Comparison of ENCODE assay signal across 46 mouse cellular contexts in the genomic region with DNA sequence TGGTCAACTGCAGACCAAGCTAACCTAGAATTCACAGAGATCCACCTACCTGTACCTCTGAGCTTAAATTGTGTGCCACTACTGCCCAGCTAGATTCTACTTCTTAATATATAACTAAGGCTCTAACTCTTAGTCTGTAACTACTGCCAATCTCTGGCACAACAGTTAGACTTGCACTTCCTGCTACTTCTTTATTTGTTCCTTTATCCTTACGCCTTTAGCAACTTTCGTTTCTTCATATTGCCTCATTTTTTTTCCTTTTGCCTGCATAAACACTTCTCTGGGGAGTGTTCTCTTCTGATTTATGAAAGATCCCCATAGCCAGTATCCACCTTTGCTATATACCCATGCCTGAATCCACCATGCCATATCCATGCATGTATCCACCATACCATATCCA. TPM values are rescaled to one million over a fixed set of nuclear protein-coding genes. Genes with fewer than 3 reads are reported as not detected.
"Had no signal": no experiment of that assay in that cellular context is flagged by ENCODE, and none has a peak within 500 bp of the region (broad histone marks: within the 10 kb centered on the region; RNA-seq: fewer than 3 reads in every experiment).

No protein-coding gene starts in this region.

- H3K9ac ChIP-seq: limb, embryonic 12.5 days; limb, embryonic 13.5 days; limb, embryonic 15.5 days; liver, embryonic 12.5 days; liver, embryonic 13.5 days; liver, embryonic 14.5 days; liver, embryonic 15.5 days; lung, embryonic 14.5 days; lung, embryonic 15.5 days; midbrain, embryonic 12.5 days; midbrain, embryonic 13.5 days; midbrain, embryonic 15.5 days; neural tube, embryonic 12.5 days had no signal

- H3K27me3 ChIP-seq: limb, embryonic 12.5 days; limb, embryonic 13.5 days; limb, embryonic 15.5 days; liver, embryonic 12.5 days; liver, embryonic 13.5 days; liver, embryonic 15.5 days; lung, embryonic 15.5 days; megakaryocyte, embryonic 14.5 days; midbrain, embryonic 12.5 days; midbrain, embryonic 13.5 days; midbrain, embryonic 15.5 days; neural tube, embryonic 12.5 days had no signal

- H3K4me1 ChIP-seq: limb, embryonic 10.5 days; limb, embryonic 12.5 days; limb, embryonic 13.5 days; limb, embryonic 15.5 days; liver, embryonic 12.5 days; liver, embryonic 13.5 days; liver, embryonic 15.5 days; megakaryocyte, embryonic 14.5 days; midbrain, embryonic 10.5 days; midbrain, embryonic 12.5 days; midbrain, embryonic 13.5 days; midbrain, embryonic 15.5 days; neural tube, embryonic 12.5 days had no signal

- DNase-seq: left cerebral cortex, postnatal 4 days; liver; liver, embryonic 13.5 days; lung, adult 18-20 months; lung, adult 2 months; lung, embryonic 14.5 days; lung, postnatal 10 days; lung, postnatal 14 days; lung, postnatal 36 days; lung, postnatal 4 days; midbrain, embryonic 14.5 days had no signal

- H3K36me3 ChIP-seq: limb, embryonic 10.5 days; limb, embryonic 12.5 days; limb, embryonic 13.5 days; limb, embryonic 15.5 days; liver, embryonic 12.5 days; liver, embryonic 13.5 days; liver, embryonic 15.5 days; lung, embryonic 15.5 days; midbrain, embryonic 10.5 days; midbrain, embryonic 12.5 days; midbrain, embryonic 13.5 days; midbrain, embryonic 15.5 days; neural tube, embryonic 12.5 days had no signal

- ATAC-seq: liver, embryonic 12.5 days; lung, postnatal 0 days; midbrain, embryonic 13.5 days; midbrain, embryonic 15.5 days; midbrain, embryonic 16.5 days had no signal

- H3K4me2 ChIP-seq: limb, embryonic 12.5 days; limb, embryonic 13.5 days; limb, embryonic 15.5 days; liver, embryonic 11.5 days; liver, embryonic 12.5 days; liver, embryonic 13.5 days; liver, embryonic 15.5 days; lung, embryonic 14.5 days; lung, embryonic 15.5 days; midbrain, embryonic 11.5 days; midbrain, embryonic 12.5 days; midbrain, embryonic 13.5 days; midbrain, embryonic 15.5 days; neural tube, embryonic 12.5 days had no signal

- H3K27ac ChIP-seq: left cerebral cortex, adult 2 months; limb, embryonic 10.5 days; limb, embryonic 12.5 days; limb, embryonic 13.5 days; limb, embryonic 15.5 days; liver, embryonic 12.5 days; liver, embryonic 13.5 days; liver, embryonic 14.5 days; liver, embryonic 15.5 days; lung, embryonic 15.5 days; macrophage; midbrain, embryonic 10.5 days; midbrain, embryonic 12.5 days; midbrain, embryonic 13.5 days; midbrain, embryonic 15.5 days; neural tube, embryonic 12.5 days had no signal

- H3K4me3 ChIP-seq: left cerebral cortex, adult 2 months; limb, embryonic 10.5 days; limb, embryonic 12.5 days; limb, embryonic 13.5 days; limb, embryonic 15.5 days; liver, embryonic 12.5 days; liver, embryonic 13.5 days; liver, embryonic 15.5 days; lung, embryonic 15.5 days; megakaryocyte, embryonic 14.5 days; midbrain, embryonic 10.5 days; midbrain, embryonic 12.5 days; midbrain, embryonic 13.5 days; midbrain, embryonic 15.5 days; myocyte; neural tube, embryonic 12.5 days had no signal

- H3K9me3 ChIP-seq: limb, embryonic 10.5 days; limb, embryonic 12.5 days; limb, embryonic 13.5 days; limb, embryonic 15.5 days; liver, embryonic 12.5 days; liver, embryonic 13.5 days; liver, embryonic 15.5 days; lung, embryonic 15.5 days; megakaryocyte, embryonic 14.5 days; midbrain, embryonic 10.5 days; midbrain, embryonic 12.5 days; midbrain, embryonic 13.5 days; midbrain, embryonic 15.5 days; neural tube, embryonic 12.5 days had no signal

RNA-seq across cellular contexts. Expression of gene Prdx6b, which starts 11.7 kb away (rescaled TPM):
- total RNA-seq: left cerebral cortex, adult 2 months; left cerebral cortex, adult 8-10 months; left cerebral cortex, postnatal 10 days; left cerebral cortex, postnatal 14 days; left cerebral cortex, postnatal 25 days; left cerebral cortex, postnatal 36 days; left cerebral cortex, postnatal 4 days; liver, adult 2 months; megakaryocyte-erythroid progenitor cell, adult 5-6 weeks; midbrain, postnatal 0 days; monocyte, adult 5-6 weeks had no signal
- polyA plus RNA-seq: limb, embryonic 10.5 days; limb, embryonic 11.5 days; limb, embryonic 12.5 days; limb, embryonic 13.5 days; limb, embryonic 14.5 days; limb, embryonic 15.5 days; liver, adult 2 months; liver, embryonic 11.5 days; liver, embryonic 12.5 days; liver, embryonic 13.5 days; liver, embryonic 14.5 days; liver, embryonic 15.5 days; liver, embryonic 16.5 days; lung, adult 2 months; lung, embryonic 14.5 days; lung, embryonic 15.5 days; lung, embryonic 16.5 days; lung, postnatal 0 days; macrophage; midbrain, embryonic 10.5 days; midbrain, embryonic 11.5 days; midbrain, embryonic 12.5 days; midbrain, embryonic 13.5 days; midbrain, embryonic 14.5 days; midbrain, embryonic 15.5 days; midbrain, embryonic 16.5 days; midbrain, postnatal 0 days; myocyte; neural tube, embryonic 11.5 days; neural tube, embryonic 12.5 days had no signal
